Mouse (Mus musculus): ENCODE data around the gene Scrt2. TPM values are rescaled to one million over a fixed set of nuclear protein-coding genes. Genes with fewer than 3 reads are reported as not detected.
A peak's percentile ranks its signal among the peaks of the same experiment; 100 is the strongest.

Scrt2 gene
- total RNA-seq, 2 experiments from 2014 or later = 24.4 to 25.4 TPM

DNA sequence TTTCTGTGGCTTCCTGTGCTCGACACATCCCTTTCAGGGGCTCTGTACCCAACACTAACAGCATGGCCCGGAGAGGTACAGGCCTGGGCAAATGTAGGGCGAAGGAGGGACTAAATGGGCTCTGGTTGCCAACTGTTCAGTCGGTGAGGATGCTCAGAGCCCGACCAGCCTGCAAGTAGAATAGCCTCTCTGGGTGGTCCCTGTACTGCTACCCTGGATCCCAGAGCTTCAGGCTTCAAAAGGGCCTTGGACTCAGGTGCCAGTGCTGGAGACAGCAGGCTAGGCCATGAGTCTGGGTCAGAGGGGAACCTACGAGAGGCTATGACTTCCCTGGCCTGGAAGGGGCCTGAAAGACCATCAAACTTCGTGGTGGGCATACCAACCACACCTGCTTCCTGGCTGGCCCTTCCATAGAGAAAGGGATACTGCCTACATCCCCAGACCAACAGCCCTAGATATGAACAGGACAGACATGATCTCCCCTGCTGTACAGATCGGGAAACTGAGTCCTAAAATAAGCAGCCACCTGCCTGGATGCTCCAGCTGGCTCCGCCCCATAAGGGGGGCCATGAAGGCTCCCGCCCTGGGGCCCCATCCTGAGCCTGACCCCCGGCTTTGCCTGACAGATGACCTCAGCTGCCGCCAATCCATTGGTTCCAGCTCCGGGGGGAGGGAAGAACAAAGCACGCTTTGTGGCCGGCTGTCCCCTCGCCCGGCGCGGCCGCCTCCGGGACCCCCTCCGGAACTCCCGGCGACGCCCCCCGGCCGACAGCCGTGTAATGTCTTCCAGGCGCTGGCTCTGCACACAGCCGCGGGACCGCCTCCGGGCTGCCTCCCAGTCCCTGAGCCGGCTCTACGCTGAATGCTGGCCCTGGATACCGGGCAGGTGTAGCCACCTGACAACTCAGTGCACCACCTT lies 33.0 kb downstream of the Scrt2 start:
- H3K27ac ChIP-seq = no peak overlapping the region
- TF ChIP-seq CTCF (conservative IDR thresholded peaks at IDR 0.05) = no peak
- H3K4me3 ChIP-seq = peak overlapping the region; percentile 20; the same call in 1 of the 2 replicates
- DNase-seq (ENCODE audit: low spot score in 2 of 2) = no peak

DNA sequence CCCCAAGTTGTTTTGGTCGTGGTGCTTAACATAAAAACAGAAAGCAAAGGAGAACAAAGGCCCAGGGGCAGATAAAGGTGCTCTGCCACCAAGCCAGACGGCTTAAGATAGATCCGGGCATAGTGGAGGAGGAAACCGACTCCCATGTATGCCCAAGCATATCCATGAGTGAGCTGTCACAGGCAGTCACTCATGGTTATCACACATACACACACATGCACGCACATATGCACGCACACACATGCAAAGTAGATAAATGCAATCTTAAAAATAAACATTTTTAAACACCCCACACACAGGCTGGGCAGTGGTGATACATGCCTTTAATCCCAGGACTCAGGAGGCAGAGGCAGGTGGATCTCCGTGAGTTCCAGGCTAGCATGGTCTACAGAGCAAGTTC lies 36.4 kb downstream of the Scrt2 start:
- no peak for TF ChIP-seq CTCF (conservative IDR thresholded peaks at IDR 0.05)
- DNase-seq (ENCODE audit: low spot score in 2 of 2) = no peak
- Histone ChIP-seq H3K4me3 (no peak overlapping the region), H3K27ac (no peak overlapping the region)

DNA sequence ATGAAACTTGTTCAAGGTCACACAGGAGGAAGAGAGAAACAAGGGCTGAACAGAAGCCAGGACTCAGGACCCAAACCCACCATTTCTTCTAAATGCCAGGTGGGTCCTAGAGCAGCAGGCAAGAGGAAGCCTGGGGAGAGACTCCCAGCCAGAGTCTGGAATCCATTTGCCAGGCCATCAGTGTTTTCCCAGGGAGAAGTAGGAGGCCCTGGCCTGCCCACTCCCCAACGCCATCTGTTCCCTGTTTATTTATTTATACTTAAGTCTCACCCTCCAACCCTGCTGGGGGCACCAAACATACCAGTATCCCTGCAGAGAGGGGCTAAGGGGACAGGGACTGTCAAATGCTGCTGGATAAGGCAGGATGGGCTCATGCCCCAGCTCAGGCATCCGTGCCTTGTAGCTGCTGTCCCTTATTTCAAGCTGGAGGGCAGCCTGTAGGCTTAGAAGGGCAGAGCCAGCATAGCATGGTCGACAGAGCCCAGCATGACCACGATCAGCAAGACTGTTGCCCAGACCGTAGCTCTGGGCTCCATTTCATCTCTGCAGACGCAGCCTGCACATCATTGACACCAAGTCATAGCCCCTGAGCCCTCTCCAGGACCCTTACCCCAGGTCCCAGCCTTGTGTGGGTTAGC lies 38.0 kb downstream of the Scrt2 start:
- Histone ChIP-seq H3K27ac (no peak overlapping the region), H3K4me3 (no peak overlapping the region)
- no peak for TF ChIP-seq CTCF (conservative IDR thresholded peaks at IDR 0.05)
- DNase-seq (ENCODE audit: low spot score in 2 of 2) = no peak

DNA sequence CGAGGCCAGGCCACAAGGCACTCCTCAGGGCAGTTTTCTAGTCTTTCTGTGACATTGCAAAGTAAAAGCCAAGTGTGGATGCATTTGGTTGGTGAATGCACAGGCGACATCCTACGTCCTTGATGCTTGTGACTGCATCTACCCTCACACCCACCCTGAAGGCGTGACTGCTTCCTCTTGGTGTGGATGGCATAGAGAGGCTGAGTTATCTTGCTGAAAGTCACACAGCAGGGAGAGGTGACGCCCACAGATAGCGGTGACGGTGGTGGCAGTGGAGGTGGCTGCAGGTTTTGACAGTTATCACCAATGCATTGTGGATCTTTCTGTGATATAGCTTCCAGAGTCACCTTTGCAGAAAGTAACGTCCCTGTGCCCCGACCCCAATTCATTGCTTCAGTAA lies 41.6 kb downstream of the Scrt2 start:
- H3K27ac ChIP-seq = no peak overlapping the region
- H3K4me3 ChIP-seq = no peak overlapping the region
- no peak for DNase-seq (ENCODE audit: low spot score in 2 of 2)
- no peak for TF ChIP-seq CTCF (conservative IDR thresholded peaks at IDR 0.05)

DNA sequence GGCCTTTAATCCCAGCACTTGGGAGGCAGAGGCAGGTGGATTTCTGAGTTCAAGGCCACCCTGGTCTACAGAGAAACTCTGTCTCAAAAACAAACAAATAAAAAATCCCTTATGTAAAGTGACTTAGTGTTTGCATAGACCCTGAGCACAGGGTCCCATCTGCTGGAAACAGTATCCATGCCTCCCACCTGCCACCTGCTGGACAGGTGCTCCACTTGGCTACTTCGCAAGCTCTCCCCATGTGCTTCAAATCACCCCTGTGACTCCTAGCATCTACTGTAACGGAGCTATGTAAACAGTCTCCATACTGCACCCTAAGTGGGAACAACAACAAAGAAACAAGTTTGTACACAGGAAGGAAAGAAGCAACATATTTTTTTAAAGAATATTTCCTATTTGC lies 47.3 kb downstream of the Scrt2 start:
- DNase-seq (ENCODE audit: low spot score in 2 of 2) = no peak
- TF ChIP-seq CTCF (conservative IDR thresholded peaks at IDR 0.05) = 0 out of 2 replicates have a peak, but pooled peaks have one; percentile 5

DNA sequence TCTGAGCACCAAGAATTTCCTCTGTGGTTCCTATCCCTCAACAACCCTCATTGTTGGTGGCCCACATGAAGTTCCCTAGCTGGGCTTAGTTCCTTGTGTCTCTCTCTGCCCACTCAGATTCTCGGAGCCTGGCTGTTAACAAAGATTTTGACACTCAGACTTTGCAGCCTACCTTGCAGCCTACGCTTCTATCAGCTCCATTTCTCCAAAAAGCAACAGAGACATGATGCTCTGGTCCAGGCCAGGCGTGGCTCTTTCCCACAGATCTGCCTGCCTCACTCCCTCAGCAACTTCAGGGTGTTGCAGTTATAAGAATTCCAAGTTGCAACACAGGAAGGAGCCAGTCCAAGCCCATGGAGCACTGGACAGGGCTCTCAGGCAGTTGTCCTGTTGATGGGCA lies 48.4 kb downstream of the Scrt2 start:
- H3K4me3 ChIP-seq = no peak overlapping the region
- no peak for DNase-seq (ENCODE audit: low spot score in 2 of 2)
- no peak for TF ChIP-seq CTCF (conservative IDR thresholded peaks at IDR 0.05)
- no peak overlapping the region for H3K27ac ChIP-seq

More for the DNA sequence above, 47.3 kb downstream of the Scrt2 start:
- Histone ChIP-seq H3K27ac (no peak overlapping the region), H3K4me3 (no peak overlapping the region)

DNA sequence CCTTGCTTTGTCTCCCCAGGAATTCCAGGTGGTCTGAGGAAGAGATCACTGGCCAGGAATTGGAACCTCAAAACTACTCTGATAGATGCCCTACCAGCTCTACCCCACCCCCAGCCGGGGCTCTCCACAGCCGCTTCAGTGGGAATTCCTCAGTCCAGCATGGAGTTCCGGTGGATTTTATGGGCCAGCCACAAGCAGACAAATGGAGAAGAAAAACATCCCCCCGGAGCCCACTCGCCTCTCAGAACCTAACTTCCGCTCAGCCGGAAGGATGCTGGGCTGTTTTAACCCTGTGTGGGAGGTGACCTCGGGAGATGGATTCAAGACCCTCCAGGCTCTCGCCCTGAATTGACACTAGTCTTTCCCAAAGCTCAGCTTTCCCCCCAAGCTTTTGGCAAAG lies 50.7 kb downstream of the Scrt2 start:
- Histone ChIP-seq H3K27ac (no peak overlapping the region), H3K4me3 (no peak overlapping the region)
- no peak for DNase-seq (ENCODE audit: low spot score in 2 of 2)
- no peak for TF ChIP-seq CTCF (conservative IDR thresholded peaks at IDR 0.05)

DNA sequence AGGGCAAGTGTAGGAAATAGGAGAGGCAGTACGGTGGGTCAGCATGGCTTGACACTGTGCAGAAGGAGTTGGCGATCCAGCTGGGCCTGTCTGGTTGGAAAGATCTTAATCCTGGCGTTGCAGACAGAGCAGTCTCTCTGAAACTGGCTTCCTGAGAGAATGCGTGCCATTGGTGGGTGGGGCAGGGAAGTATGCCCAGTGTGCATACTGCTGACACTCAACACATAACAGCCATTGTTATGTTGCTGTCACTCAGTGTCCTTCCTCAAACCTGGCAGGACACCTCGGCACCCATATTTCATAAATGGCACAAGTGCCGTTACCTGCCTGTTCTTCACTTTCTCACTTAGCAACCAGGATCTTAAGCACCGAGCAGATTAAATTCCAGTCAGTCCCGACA lies 51.4 kb downstream of the Scrt2 start:
- TF ChIP-seq CTCF (conservative IDR thresholded peaks at IDR 0.05) = no peak
- H3K27ac ChIP-seq = no peak overlapping the region
- H3K4me3 ChIP-seq = no peak overlapping the region
- no peak for DNase-seq (ENCODE audit: low spot score in 2 of 2)

DNA sequence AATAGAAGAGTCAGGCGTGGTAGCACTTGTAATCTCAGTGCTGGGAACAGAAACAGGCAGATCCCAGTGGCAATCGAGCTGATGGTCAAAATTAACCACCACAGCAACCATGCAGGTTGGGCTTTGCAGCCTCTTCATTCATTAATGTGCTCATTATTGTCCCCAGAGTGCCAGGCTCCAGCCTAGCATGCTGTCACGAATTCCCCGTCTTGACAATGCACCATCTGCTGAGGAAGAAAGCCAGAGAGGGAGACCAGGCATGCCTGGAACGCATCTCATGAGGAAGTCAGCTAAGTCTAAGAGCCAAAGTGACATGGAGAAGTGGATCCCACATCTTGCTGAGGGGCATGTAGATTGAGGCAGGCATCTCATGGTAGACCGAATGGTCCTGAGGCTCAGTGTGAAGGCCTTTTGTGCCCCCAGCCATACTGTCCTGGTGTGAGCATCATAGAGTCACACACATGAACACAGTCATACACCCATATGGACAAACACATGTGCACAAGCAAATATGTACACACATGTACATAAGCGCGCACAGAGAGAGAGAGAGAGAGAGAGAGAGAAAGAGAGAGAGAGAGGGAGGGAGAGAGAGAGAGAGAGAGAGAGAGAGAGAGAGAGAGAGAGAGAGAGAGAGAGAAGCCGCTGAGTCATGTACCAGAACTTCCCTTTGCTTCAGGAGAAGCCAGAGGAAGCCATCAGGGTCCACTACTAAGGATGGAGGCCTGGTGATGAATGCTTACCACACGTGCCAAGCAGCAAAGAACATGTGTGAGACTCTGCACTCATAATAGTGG lies 58.1 kb downstream of the Scrt2 start:
- no peak for TF ChIP-seq CTCF (conservative IDR thresholded peaks at IDR 0.05)
- H3K27ac ChIP-seq = no peak overlapping the region
- DNase-seq (ENCODE audit: low spot score in 2 of 2) = peak; percentile 27 to 43
- no peak overlapping the region for H3K4me3 ChIP-seq

DNA sequence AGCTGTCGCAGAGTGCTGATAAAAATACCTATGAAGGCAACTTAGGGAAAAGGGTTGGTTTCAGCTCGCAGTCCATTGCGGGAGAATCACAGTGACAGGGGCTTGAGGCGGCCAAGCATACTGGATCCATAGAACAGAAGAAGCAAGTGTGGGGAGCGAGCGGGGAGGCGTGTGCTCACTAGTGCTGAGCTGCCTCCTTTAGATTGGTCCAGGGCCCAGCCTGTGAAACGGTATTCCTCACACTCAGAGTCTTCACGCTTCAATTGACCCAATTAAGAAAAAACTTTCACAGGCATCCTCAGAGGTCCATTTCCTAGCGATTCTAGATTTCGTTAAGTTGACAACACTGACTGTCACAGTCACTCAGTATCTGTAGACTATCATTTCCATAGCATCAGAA lies 59.6 kb downstream of the Scrt2 start:
- DNase-seq (ENCODE audit: low spot score in 2 of 2) = no peak
- TF ChIP-seq CTCF (conservative IDR thresholded peaks at IDR 0.05) = no peak
- Histone ChIP-seq H3K27ac (no peak overlapping the region), H3K4me3 (no peak overlapping the region)

DNA sequence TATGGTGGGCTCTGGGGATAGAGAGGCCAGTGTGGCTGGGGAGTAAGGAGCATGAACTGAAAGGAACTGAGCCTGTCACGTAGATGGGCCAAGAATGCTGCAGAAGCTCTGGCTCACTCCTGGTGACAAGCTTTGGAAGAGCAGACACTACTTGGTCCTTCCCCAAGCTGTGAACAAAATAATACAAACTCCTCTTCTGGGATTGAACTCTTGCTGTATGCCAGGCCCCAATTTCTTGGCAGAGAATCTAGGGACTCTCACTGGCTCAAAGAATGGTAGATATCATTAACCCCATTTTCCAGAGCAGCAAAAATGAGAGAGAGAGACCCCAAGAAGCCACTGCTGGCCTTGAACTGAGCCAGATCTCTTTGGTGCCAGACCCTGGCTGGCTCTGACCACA lies 60.2 kb downstream of the Scrt2 start:
- no peak for DNase-seq (ENCODE audit: low spot score in 2 of 2)
- H3K27ac ChIP-seq = no peak overlapping the region
- H3K4me3 ChIP-seq = no peak overlapping the region; the same call in 1 of the 2 replicates
- TF ChIP-seq CTCF (conservative IDR thresholded peaks at IDR 0.05) = no peak

DNA sequence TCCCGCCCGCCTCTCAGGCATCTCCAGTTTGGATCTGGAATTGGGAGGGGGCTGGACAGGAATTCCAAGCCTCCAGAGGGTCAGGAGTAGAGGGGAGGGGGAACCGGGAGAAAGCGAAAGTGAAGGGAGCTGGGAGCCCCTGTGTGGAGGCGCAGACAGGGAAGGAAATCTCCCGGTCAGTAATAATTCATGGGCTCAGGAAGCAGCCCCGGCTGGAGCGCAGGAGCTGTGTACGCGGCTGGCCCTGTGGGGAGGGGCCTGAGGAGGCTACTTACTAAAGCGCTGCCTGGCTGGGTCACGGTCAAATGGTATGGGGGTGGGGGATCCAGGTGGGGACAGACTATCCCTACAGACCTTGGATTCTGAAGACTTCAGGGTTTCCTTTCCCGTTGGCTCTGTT lies 60.7 kb downstream of the Scrt2 start:
- H3K4me3 ChIP-seq = peak overlapping the region; percentile 27
- H3K27ac ChIP-seq = no peak overlapping the region
- no peak for DNase-seq (ENCODE audit: low spot score in 2 of 2)
- no peak for TF ChIP-seq CTCF (conservative IDR thresholded peaks at IDR 0.05)

DNA sequence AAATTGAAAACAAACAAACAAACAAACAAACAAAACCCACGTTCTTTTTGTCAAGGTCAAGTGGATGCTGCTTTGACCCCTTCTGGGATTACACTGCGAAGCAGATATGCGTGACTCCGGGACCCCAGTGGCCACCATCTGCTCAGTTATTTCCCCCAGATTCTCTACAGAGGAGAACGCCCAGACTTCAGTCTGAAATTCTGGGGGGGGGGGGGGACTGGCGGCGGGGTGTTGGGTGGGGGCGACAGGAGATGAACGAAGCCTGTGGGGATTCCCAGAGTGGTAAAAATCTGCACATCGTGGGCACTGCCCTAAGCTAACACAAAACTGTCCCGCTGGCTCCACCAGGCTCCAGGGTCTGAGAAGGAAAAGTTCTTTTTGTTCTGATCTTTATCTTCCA lies 61.2 kb downstream of the Scrt2 start:
- DNase-seq (ENCODE audit: low spot score in 2 of 2) = no peak
- no peak for TF ChIP-seq CTCF (conservative IDR thresholded peaks at IDR 0.05)
- no peak overlapping the region for H3K27ac ChIP-seq
- H3K4me3 ChIP-seq = peak overlapping the region; percentile 56; the same call in 1 of the 2 replicates
